Mouse (Mus musculus): ENCODE measurements around the gene Lyrm4.

GRCm38 (mm10) chr13:36113181-36113580, 4.1 kb downstream of the Lyrm4 start:
- TF ChIP-seq CTCF (IDR thresholded peaks at IDR 0.05; ENCODE audit: control insufficient read depth, insufficient read depth, low read length) (no peak), POLR2A (IDR thresholded peaks at IDR 0.05; ENCODE audit: borderline replicate concordance, control insufficient read depth, low read depth, low read length) (no peak)

Data from bone marrow, adult 2 months (tissue).